ENCODE assay signal across 8 mouse cellular contexts in genomic region chr2:32708643-32709042, GRCm38 (mm10). TPM values are rescaled to one million over a fixed set of nuclear protein-coding genes. Genes with fewer than 3 reads are reported as not detected.
DNase-seq lines count a peak whose midpoint lies in the region; ATAC-seq and TF ChIP-seq lines count a peak whose summit lies in the region.

No protein-coding gene starts in this region.

- no peak for TF ChIP-seq EP300 in CH12.LX (IDR thresholded peaks at IDR 0.05; ENCODE audit: low read length)

- peaks cover 4% of the 10 kb centered on the region for H3K4me1 ChIP-seq in kidney, postnatal 0 days (replicated peaks; ENCODE audit: insufficient read depth, low read length)
- H3K4me1 ChIP-seq in CH12.LX (ENCODE audit: control insufficient read depth in 1 of 2, insufficient read depth in 2 of 2): peaks cover 16 to 30% of the 10 kb centered on the region in 2 experiments

- peaks cover 52% of the 10 kb centered on the region for H3K79me2 ChIP-seq in CH12.LX (replicated peaks; ENCODE audit: control insufficient read depth, extremely low read depth, insufficient read depth, poor library complexity, severe bottlenecking)

- H3K27ac ChIP-seq in kidney, postnatal 0 days: no peak overlapping the region
- no peak overlapping the region for H3K27ac ChIP-seq in CH12.LX (ENCODE audit: insufficient read depth, low read depth)

- DNase-seq in adrenal gland, adult 18-20 months (ENCODE audit: low spot score in 2 of 2): peak; percentile 48 to 66
- DNase-seq in adrenal gland, adult 8-10 months: no peak
- peak; percentile 85 for DNase-seq in kidney, postnatal 0 days (ENCODE audit: low spot score)
- no peak for DNase-seq in kidney, adult 8-10 months
- peak; percentile 77 for DNase-seq in CH12.LX (ENCODE audit: extremely low read depth)
- DNase-seq in embryo, embryonic 10 days (ENCODE audit: low spot score): peak; percentile 85
- no peak for DNase-seq in ovary, postnatal 10 days (ENCODE audit: low spot score)

- 25% methylated on average over 3 of the region's 3 CpGs for WGBS in kidney, postnatal 0 days

- TF ChIP-seq RAD21 in CH12.LX (IDR thresholded peaks at IDR 0.05; ENCODE audit: low read depth, low read length): peak; percentile 51

- no peaks in the 10 kb centered on the region for H3K9me3 ChIP-seq in kidney, postnatal 0 days (replicated peaks; ENCODE audit: low read length)
- H3K9me3 ChIP-seq in CH12.LX (replicated peaks; ENCODE audit: low read length): no peaks in the 10 kb centered on the region

- in situ Hi-C loops in CH12.LX (cut with MboI; ENCODE audit: low pct_ligation_motif_present, low pct_unique_long_range_greater_than_20kb, low sequenced_read_pairs): no loop called here

- TF ChIP-seq CTCF in kidney, postnatal 0 days (IDR thresholded peaks at IDR 0.05; ENCODE audit: low read depth): peak; percentile 93
- peak; percentile 65 to 79 for TF ChIP-seq CTCF in CH12.LX (conservative IDR thresholded peaks at IDR 0.05 in 1 of 2, IDR thresholded peaks at IDR 0.05 in 1 of 2; ENCODE audit: low read depth in 2 of 2, low read length in 2 of 2)

- dilution Hi-C loops in CH12.LX (cut with MboI; ENCODE audit: extremely low pct_ligation_motif_present, extremely low pct_unique_long_range_greater_than_20kb, low sequenced_read_pairs): no loop called here

- ATAC-seq in kidney, postnatal 0 days (replicated peaks; ENCODE audit: low FRiP score, low read depth): no peak
- peak; percentile 29 for ATAC-seq in megakaryocyte progenitor cell, adult 5-6 weeks (replicated peaks; ENCODE audit: poor library complexity)

- no peak overlapping the region for H3K4me3 ChIP-seq in kidney, postnatal 0 days (replicated peaks; ENCODE audit: low read depth, low read length)
- no peak overlapping the region for H3K4me3 ChIP-seq in CH12.LX (replicated peaks in 1 of 3; ENCODE audit: low read depth in 2 of 3, low read length in 2 of 3, poor library complexity in 1 of 3)

- no peak for TF ChIP-seq POLR2A in CH12.LX (IDR thresholded peaks at IDR 0.05; ENCODE audit: low read depth, low read length)

- H3K27me3 ChIP-seq in kidney, postnatal 0 days (ENCODE audit: insufficient read depth, low read length): no peaks in the 10 kb centered on the region
- no peaks in the 10 kb centered on the region for H3K27me3 ChIP-seq in CH12.LX (replicated peaks)

- H3K36me3 ChIP-seq in kidney, postnatal 0 days (ENCODE audit: insufficient read depth, low read length): peaks cover 53% of the 10 kb centered on the region
- H3K36me3 ChIP-seq in CH12.LX (replicated peaks in 1 of 2; ENCODE audit: control insufficient read depth in 1 of 2, insufficient read depth in 1 of 2, low read length in 1 of 2): peaks cover 62 to 74% of the 10 kb centered on the region in 2 experiments

- no peak overlapping the region for H3K9ac ChIP-seq in kidney, postnatal 0 days (ENCODE audit: low read depth, low read length)
- no peak overlapping the region for H3K9ac ChIP-seq in CH12.LX (ENCODE audit: insufficient read depth, low read depth)

- no peak overlapping the region for H3K4me2 ChIP-seq in kidney, postnatal 0 days (ENCODE audit: low read length)
- H3K4me2 ChIP-seq in CH12.LX (ENCODE audit: insufficient read depth, low read depth, poor library complexity, severe bottlenecking): no peak overlapping the region

TF ChIP-seq in CH12.LX, 34 proteins besides CTCF, POLR2A, EP300 and RAD21:
- TF ChIP-seq SIN3A (IDR thresholded peaks at IDR 0.05; ENCODE audit: low read length) (no peak), MXI1 (IDR thresholded peaks at IDR 0.05; ENCODE audit: low read depth, low read length) (no peak), MAFK (IDR thresholded peaks at IDR 0.05; ENCODE audit: insufficient replicate concordance, low read length) (no peak), HCFC1 (IDR thresholded peaks at IDR 0.05; ENCODE audit: low read depth, low read length) (no peak), JUN (IDR thresholded peaks at IDR 0.05; ENCODE audit: insufficient read depth, low read depth, low read length) (no peak), SMC3 (IDR thresholded peaks at IDR 0.05; ENCODE audit: low read depth, low read length) (peak; percentile 62), ZKSCAN1 (IDR thresholded peaks at IDR 0.05; ENCODE audit: borderline replicate concordance, low read depth, low read length) (peak; percentile 45; the same call in 1 of the 2 replicates), PAX5 (IDR thresholded peaks at IDR 0.05; ENCODE audit: low read length) (no peak)

RNA-seq across cellular contexts. Expression of gene Cdk9, which starts 4.2 kb away (rescaled TPM):
- total RNA-seq in adrenal gland, adult 18-20 months (2021): 10 to 100 TPM; 73.2 to 87.4 TPM
- total RNA-seq in adrenal gland, adult 8-10 months (2022): 100 to 1,000 TPM in 1 of 4 experiments, 10 to 100 TPM in 3; 80.8 to 110 (median 92.1) TPM
- 87.4 and 90.6 TPM in 2 replicates for polyA plus RNA-seq in kidney, postnatal 0 days (2015; fragmentation: Nextera tagmentation; extraction: Ambion mirVana)
- total RNA-seq in CH12.LX (2012; rRNA removed) (41.7 and 45.2 TPM in 2 replicates), CH12.LX (2014; rRNA removed) (72.1 and 73.7 TPM in 2 replicates)
- polyA plus RNA-seq in CH12.LX (2012; ENCODE audit: insufficient read length, low read depth): 136 and 138 TPM in 2 replicates
- total RNA-seq in megakaryocyte progenitor cell, adult 5-6 weeks (2015): 63.4 and 79.2 TPM in 2 replicates
- total RNA-seq in megakaryocyte progenitor cell, adult 5-6 weeks (2017): 39.3 and 42.5 TPM in 2 replicates

RNA-seq across cellular contexts. Expression of gene Fpgs, which starts 4.7 kb away (rescaled TPM):
- 10 to 100 TPM in 1 of 2 experiments, 1 to 10 TPM in 1; 8.2 to 10.3 TPM for total RNA-seq in adrenal gland, adult 18-20 months (2021)
- 10 to 100 TPM; 10.8 to 22.2 (median 18.7) TPM for total RNA-seq in adrenal gland, adult 8-10 months (2022)
- 36.1 and 36.2 TPM in 2 replicates for polyA plus RNA-seq in kidney, postnatal 0 days (2015; fragmentation: Nextera tagmentation; extraction: Ambion mirVana)
- total RNA-seq in CH12.LX (2012; rRNA removed) (31.8 and 34.1 TPM in 2 replicates), CH12.LX (2014; rRNA removed) (37.9 and 41.8 TPM in 2 replicates)
- 52.4 and 59.2 TPM in 2 replicates for polyA plus RNA-seq in CH12.LX (2012; ENCODE audit: insufficient read length, low read depth)
- total RNA-seq in megakaryocyte progenitor cell, adult 5-6 weeks (2015): 18.0 and 19.1 TPM in 2 replicates
- 20.7 and 27.4 TPM in 2 replicates for total RNA-seq in megakaryocyte progenitor cell, adult 5-6 weeks (2017)

RNA-seq across cellular contexts. Expression of gene Sh2d3c, which starts 12.2 kb away (rescaled TPM):
- 10 to 100 TPM; 11.6 to 14.9 TPM for total RNA-seq in adrenal gland, adult 18-20 months (2021)
- 10 to 100 TPM; 12.4 to 23.9 (median 18.0) TPM for total RNA-seq in adrenal gland, adult 8-10 months (2022)
- 31.1 and 31.3 TPM in 2 replicates for polyA plus RNA-seq in kidney, postnatal 0 days (2015; fragmentation: Nextera tagmentation; extraction: Ambion mirVana)
- total RNA-seq in CH12.LX (2012; rRNA removed) (10.2 and 11.1 TPM in 2 replicates), CH12.LX (2014; rRNA removed) (4.8 and 5.1 TPM in 2 replicates)
- 22.0 and 25.8 TPM in 2 replicates for polyA plus RNA-seq in CH12.LX (2012; ENCODE audit: insufficient read length, low read depth)
- 18.2 and 19.9 TPM in 2 replicates for total RNA-seq in megakaryocyte progenitor cell, adult 5-6 weeks (2015)
- total RNA-seq in megakaryocyte progenitor cell, adult 5-6 weeks (2017): 10.3 and 10.7 TPM in 2 replicates

RNA-seq across cellular contexts. Expression of gene 6330409D20Rik, which starts 32.2 kb away (rescaled TPM):
- not detected for total RNA-seq in adrenal gland, adult 18-20 months (2021)
- total RNA-seq in adrenal gland, adult 8-10 months (2022): not detected
- 0.11 TPM in 1 of 2 replicates, not detected in the other for polyA plus RNA-seq in kidney, postnatal 0 days (2015; fragmentation: Nextera tagmentation; extraction: Ambion mirVana)
- total RNA-seq in CH12.LX (2012; rRNA removed): not detected in 2 replicates
- not detected in 2 replicates for total RNA-seq in CH12.LX (2014; rRNA removed)
- polyA plus RNA-seq in CH12.LX (2012; ENCODE audit: insufficient read length, low read depth): 0.41 and 0.46 TPM in 2 replicates
- not detected in 2 replicates for total RNA-seq in megakaryocyte progenitor cell, adult 5-6 weeks (2015)
- not detected in 2 replicates for total RNA-seq in megakaryocyte progenitor cell, adult 5-6 weeks (2017)

RNA-seq across cellular contexts. Expression of gene Tor2a, which starts 48.4 kb away (rescaled TPM):
- 10 to 100 TPM; 18.2 to 22.3 TPM for total RNA-seq in adrenal gland, adult 18-20 months (2021)
- 10 to 100 TPM; 22.6 to 31.1 (median 28.5) TPM for total RNA-seq in adrenal gland, adult 8-10 months (2022)
- 74.9 and 79.4 TPM in 2 replicates for polyA plus RNA-seq in kidney, postnatal 0 days (2015; fragmentation: Nextera tagmentation; extraction: Ambion mirVana)
- total RNA-seq in CH12.LX (2012; rRNA removed) (49.9 and 53.8 TPM in 2 replicates), CH12.LX (2014; rRNA removed) (37.5 and 41.4 TPM in 2 replicates)
- polyA plus RNA-seq in CH12.LX (2012; ENCODE audit: insufficient read length, low read depth): 28.5 and 33.3 TPM in 2 replicates
- 25.1 and 26.7 TPM in 2 replicates for total RNA-seq in megakaryocyte progenitor cell, adult 5-6 weeks (2015)
- total RNA-seq in megakaryocyte progenitor cell, adult 5-6 weeks (2017): 16.2 and 24.5 TPM in 2 replicates

Comparison
In these comparisons a context has a peak if more than half of its experiments do, and no peak if none do; other contexts are left out.
1. DNase-seq: peak in adrenal gland, adult 18-20 months (2 of 2), kidney, postnatal 0 days (single experiment), CH12.LX (single experiment) and embryo, embryonic 10 days (single experiment); none in adrenal gland, adult 8-10 months (single experiment), kidney, adult 8-10 months (0 of 2) and ovary, postnatal 10 days (single experiment).